ENCODE assay signal across 10 mouse cellular contexts in the genomic region with DNA sequence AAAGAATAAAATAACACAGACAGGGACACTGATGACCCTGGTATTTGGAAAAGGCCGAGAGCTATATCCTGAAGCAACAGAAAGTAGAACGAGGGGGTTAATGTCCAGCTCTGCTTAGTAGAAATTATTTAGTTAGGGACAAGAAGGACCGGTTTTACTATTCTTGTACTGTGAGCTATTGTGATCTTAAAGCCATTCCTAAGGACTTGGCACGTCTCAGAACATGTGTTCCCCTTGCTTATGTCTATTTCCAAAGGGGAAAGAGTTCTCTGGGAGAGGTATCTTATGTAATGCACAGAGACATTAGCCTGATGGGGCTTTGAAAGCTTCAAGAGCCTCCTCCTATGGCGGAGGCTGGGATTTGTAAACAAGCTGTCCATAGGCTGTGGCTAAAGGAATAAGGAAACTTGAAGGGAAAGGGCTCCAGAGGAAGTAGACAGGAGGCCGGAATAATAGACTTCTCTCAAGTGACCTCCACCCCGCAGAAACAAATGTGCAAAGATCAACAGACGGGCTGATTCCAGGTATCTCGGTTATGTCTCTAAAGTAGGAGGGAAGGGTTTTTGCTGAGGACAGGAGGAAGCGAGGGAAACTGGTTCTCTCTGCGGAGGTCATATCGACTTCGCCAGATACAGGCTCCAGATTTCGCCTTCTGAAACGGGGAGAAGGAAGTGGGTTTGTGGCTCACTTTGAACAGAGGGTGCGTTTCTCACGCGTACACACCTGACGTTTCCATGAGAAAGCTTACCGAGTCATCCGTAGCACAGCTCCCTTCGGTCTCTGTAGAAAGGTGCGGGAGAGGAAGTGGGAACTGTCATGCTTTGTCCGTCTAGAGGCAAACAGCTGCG. TPM values are rescaled to one million over a fixed set of nuclear protein-coding genes. Genes with fewer than 3 reads are reported as not detected.
A peak's percentile ranks its signal among the peaks of the same experiment; 100 is the strongest.
DNase-seq lines count a peak whose midpoint lies in the region; ATAC-seq and TF ChIP-seq lines count a peak whose summit lies in the region.
"Had no signal": no experiment of that assay in that cellular context is flagged by ENCODE, and none has a peak within 500 bp of the region (broad histone marks: within the 10 kb centered on the region; RNA-seq: fewer than 3 reads in every experiment).

No protein-coding gene starts in this region.

- intact Hi-C loops in heart, adult 2 months (cut with DNase I) = no loop called here

- H3K79me2 ChIP-seq in heart, adult 2 months (replicated peaks; ENCODE audit: control insufficient read depth, insufficient read depth, low read length) = no peaks in the 10 kb centered on the region

- peak overlapping the region; percentile 32 for H3K27ac ChIP-seq in heart, adult 2 months
- H3K27ac ChIP-seq in liver, embryonic 11.5 days (ENCODE audit: low read depth, low read length) = no peak overlapping the region
- no peak overlapping the region for H3K27ac ChIP-seq in forebrain, postnatal 0 days (ENCODE audit: low read depth, low read length)
- H3K27ac ChIP-seq in limb, embryonic 10.5 days = no peak overlapping the region

- no peaks in the 10 kb centered on the region for H3K36me3 ChIP-seq in heart, adult 2 months (ENCODE audit: control insufficient read depth, insufficient read depth, low read length)
- no peaks in the 10 kb centered on the region for H3K36me3 ChIP-seq in liver, embryonic 11.5 days (ENCODE audit: control insufficient read depth, insufficient read depth, low read length)
- H3K36me3 ChIP-seq in forebrain, postnatal 0 days (ENCODE audit: insufficient read depth) = no peaks in the 10 kb centered on the region
- H3K36me3 ChIP-seq in limb, embryonic 10.5 days = no peaks in the 10 kb centered on the region

- no peak for ATAC-seq in liver, embryonic 11.5 days (replicated peaks; ENCODE audit: low FRiP score)
- ATAC-seq in neutrophil, adult 5-6 weeks (ENCODE audit: extremely low read depth, insufficient number of reproducible peaks, low FRiP score, poor library complexity, severe bottlenecking) = peak; percentile 66; the same call in 1 of the 2 replicates
- no peak for ATAC-seq in forebrain, postnatal 0 days

- no peaks in the 10 kb centered on the region for H3K9me3 ChIP-seq in liver, embryonic 11.5 days (ENCODE audit: control insufficient read depth, low read length)
- H3K9me3 ChIP-seq in forebrain, postnatal 0 days (ENCODE audit: low read length) = no peaks in the 10 kb centered on the region
- no peaks in the 10 kb centered on the region for H3K9me3 ChIP-seq in limb, embryonic 10.5 days (replicated peaks)

- H3K4me3 ChIP-seq in heart, adult 2 months = peak overlapping the region; percentile 47
- H3K4me3 ChIP-seq in liver, embryonic 11.5 days (ENCODE audit: low read depth, low read length) = peak overlapping the region; percentile 33
- H3K4me3 ChIP-seq in forebrain, postnatal 0 days (ENCODE audit: low read depth, low read length) = no peak overlapping the region
- no peak overlapping the region for H3K4me3 ChIP-seq in limb, embryonic 10.5 days

- TF ChIP-seq EP300 in heart, adult 2 months (IDR thresholded peaks at IDR 0.05; ENCODE audit: insufficient read depth, low read depth, low read length) = no peak

- no peaks in the 10 kb centered on the region for H3K27me3 ChIP-seq in heart, adult 2 months (ENCODE audit: control insufficient read depth, insufficient read depth, low read length)
- no peaks in the 10 kb centered on the region for H3K27me3 ChIP-seq in liver, embryonic 11.5 days (replicated peaks; ENCODE audit: control insufficient read depth, insufficient read depth, low read length)
- no peaks in the 10 kb centered on the region for H3K27me3 ChIP-seq in forebrain, postnatal 0 days (ENCODE audit: insufficient read depth, low read length)
- no peaks in the 10 kb centered on the region; the same call in 1 of the 2 replicates for H3K27me3 ChIP-seq in limb, embryonic 10.5 days (ENCODE audit: low read depth, poor library complexity, severe bottlenecking)

- H3K4me2 ChIP-seq in liver, embryonic 11.5 days = peak overlapping the region; percentile 64
- H3K4me2 ChIP-seq in forebrain, postnatal 0 days (ENCODE audit: low read depth) = no peak overlapping the region

- no peak for TF ChIP-seq CTCF in heart, adult 2 months (IDR thresholded peaks at IDR 0.05)
- TF ChIP-seq CTCF in forebrain, postnatal 0 days (IDR thresholded peaks at IDR 0.05; ENCODE audit: low read depth) = no peak

- H3K4me1 ChIP-seq in heart, adult 2 months (ENCODE audit: control insufficient read depth, insufficient read depth, low read length) = no peaks in the 10 kb centered on the region
- H3K4me1 ChIP-seq in liver, embryonic 11.5 days (replicated peaks; ENCODE audit: control insufficient read depth, insufficient read depth, low read length) = peaks cover 26% of the 10 kb centered on the region
- H3K4me1 ChIP-seq in forebrain, postnatal 0 days (ENCODE audit: insufficient read depth) = no peaks in the 10 kb centered on the region
- H3K4me1 ChIP-seq in limb, embryonic 10.5 days = 0 out of 2 replicates have a peak, but pooled peaks cover 3% of the 10 kb centered on the region

- no peak for TF ChIP-seq POLR2A in heart, adult 2 months (IDR thresholded peaks at IDR 0.05; ENCODE audit: insufficient read depth, low read depth, low read length)

- peak overlapping the region; percentile 11 for H3K9ac ChIP-seq in heart, adult 2 months (ENCODE audit: low read depth, low read length)
- peak overlapping the region; percentile 30; the same call in 1 of the 2 replicates for H3K9ac ChIP-seq in liver, embryonic 11.5 days (ENCODE audit: low read depth, low read length)
- no peak overlapping the region for H3K9ac ChIP-seq in forebrain, postnatal 0 days

- peak in 1 of 2 experiments; percentile 14 for DNase-seq in heart, adult 2 months
- no peak for DNase-seq in heart, adult 11 months
- DNase-seq in T-cell, adult 2 months (ENCODE audit: low spot score) = peak; percentile 58
- no peak for DNase-seq in liver, embryonic 11.5 days (ENCODE audit: low spot score)
- no peak for DNase-seq in forebrain, postnatal 0 days
- no peak for DNase-seq in limb, embryonic 10.5 days (ENCODE audit: low spot score)
- no peak for DNase-seq in c-Kit-positive CD71-positive TER-119-positive erythroid progenitor cells, embryonic 14.5 days (ENCODE audit: low spot score)
- DNase-seq: cerebellum, postnatal 36 days had no signal

- WGBS in heart, adult 2 months = 43% methylated on average over 25 of the region's 25 CpGs
- WGBS in liver, embryonic 11.5 days = 44% methylated on average over 25 of the region's 25 CpGs
- 83% methylated on average over 25 of the region's 25 CpGs for WGBS in forebrain, postnatal 0 days
- WGBS in limb, embryonic 10.5 days = 79% methylated on average over 25 of the region's 25 CpGs

RNA-seq across cellular contexts. Expression of gene Lcp1, which starts 5.4 kb away (rescaled TPM):
- 10 to 100 TPM; 14.3 to 15.2 TPM for total RNA-seq in heart, adult 2 months (2021)
- polyA plus RNA-seq in heart, adult 2 months (2012; rRNA removed) = 6.8 and 9.2 TPM in 2 replicates
- 44.3 and 50.4 TPM in 2 replicates for polyA plus RNA-seq in liver, embryonic 11.5 days (2014; fragmentation: Nextera tagmentation; extraction: Ambion mirVana)
- total RNA-seq in neutrophil, adult 5-6 weeks (2017) = 1,430 and 1,555 TPM in 2 replicates
- total RNA-seq in forebrain, postnatal 0 days (2014; rRNA removed) = 6.5 and 7.5 TPM in 2 replicates
- polyA plus RNA-seq in forebrain, postnatal 0 days (2015; fragmentation: Nextera tagmentation; extraction: Ambion mirVana) = 6.6 and 7.4 TPM in 2 replicates
- 20.4 and 20.9 TPM in 2 replicates for polyA plus RNA-seq in limb, embryonic 10.5 days (2016; fragmentation: Nextera tagmentation; extraction: Ambion mirVana)

RNA-seq across cellular contexts. Expression of gene Lrrc63, which starts 5.7 kb away (rescaled TPM):
- not detected for total RNA-seq in heart, adult 2 months (2021)
- 0.04 and 0.06 TPM in 2 replicates for polyA plus RNA-seq in heart, adult 2 months (2012; rRNA removed)
- polyA plus RNA-seq in liver, embryonic 11.5 days (2014; fragmentation: Nextera tagmentation; extraction: Ambion mirVana) = 0.06 TPM in 1 of 2 replicates, not detected in the other
- total RNA-seq in neutrophil, adult 5-6 weeks (2017) = 0.61 and 1.0 TPM in 2 replicates
- not detected in 2 replicates for total RNA-seq in forebrain, postnatal 0 days (2014; rRNA removed)
- polyA plus RNA-seq in forebrain, postnatal 0 days (2015; fragmentation: Nextera tagmentation; extraction: Ambion mirVana) = not detected in 2 replicates
- 0.05 and 0.08 TPM in 2 replicates for polyA plus RNA-seq in limb, embryonic 10.5 days (2016; fragmentation: Nextera tagmentation; extraction: Ambion mirVana)
- total RNA-seq: heart, postnatal 36 days had no signal

Comparison
In these comparisons a context has a peak if more than half of its experiments do, and no peak if none do; other contexts are left out.
1. H3K4me3 ChIP-seq: peak in heart, adult 2 months (single experiment) and liver, embryonic 11.5 days (single experiment); none in forebrain, postnatal 0 days (single experiment) and limb, embryonic 10.5 days (single experiment).